Mouse (Mus musculus): Measurements from ENCODE around the gene Ufc1. TPM values are rescaled to one million over a fixed set of nuclear protein-coding genes. Genes with fewer than 3 reads are reported as not detected.
"Not testable (repeated sequence)": the region's sequence is repeated elsewhere in the genome, so short reads cannot be mapped to it uniquely, and the experiment has no call there.

Ufc1 gene
- polyA plus RNA-seq, 1 experiment, result 97.6 TPM

DNA sequence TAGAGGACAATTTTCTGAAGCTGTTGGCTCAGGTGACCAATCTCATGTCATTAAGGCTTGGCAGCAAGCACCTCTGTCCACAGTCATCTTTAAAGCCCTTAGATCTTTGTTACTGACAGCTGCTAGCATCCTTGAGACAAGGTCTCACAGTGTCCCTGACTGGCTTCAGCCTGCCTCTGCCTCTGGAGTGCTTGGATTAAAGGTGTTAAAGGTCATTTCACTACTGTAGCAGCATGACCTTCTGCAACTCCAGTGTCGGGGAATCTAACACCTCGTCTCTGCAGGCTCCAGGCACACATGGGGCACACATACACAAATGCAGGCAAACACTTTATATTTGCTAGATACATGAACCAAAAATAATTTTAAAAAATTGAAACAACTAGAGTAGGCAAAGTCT is 30.7 kb upstream of the Ufc1 start:
- H3K9me3 ChIP-seq, result no peaks in the 10 kb centered on the region
- H3K4me1 ChIP-seq, result peaks cover 43% of the 10 kb centered on the region
- H3K27me3 ChIP-seq (replicated peaks), result no peaks in the 10 kb centered on the region
- peak overlapping the region; percentile 33 for H3K4me3 ChIP-seq (replicated peaks)
- peaks cover 36% of the 10 kb centered on the region for H3K36me3 ChIP-seq (replicated peaks; ENCODE audit: low read length)
- TF ChIP-seq GATA1 (IDR thresholded peaks at IDR 0.05; ENCODE audit: borderline replicate concordance, low read length) (no peak), FLI1 (IDR thresholded peaks at IDR 0.05; ENCODE audit: low read length) (no peak)

DNA sequence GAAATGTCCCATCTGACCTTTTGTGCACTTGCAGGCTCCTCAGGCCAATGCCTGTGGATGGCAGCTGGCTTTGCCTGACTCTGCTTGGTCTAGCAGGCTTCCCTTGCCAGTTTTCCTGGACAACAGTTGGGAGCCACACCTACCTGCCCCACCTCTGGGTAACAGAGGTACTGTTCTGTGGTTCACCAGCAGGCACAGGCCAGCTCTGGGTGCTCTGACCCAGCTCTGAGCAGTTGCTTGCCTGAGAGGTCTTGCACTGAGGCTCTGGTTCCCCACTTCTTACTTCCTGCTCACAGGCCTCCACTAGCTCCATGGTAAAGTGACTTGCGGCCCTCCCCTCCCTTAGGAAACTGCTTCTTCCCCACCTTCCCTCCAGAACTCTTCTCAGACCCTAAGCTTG is 27.2 kb upstream of the Ufc1 start:
- H3K27me3 ChIP-seq (replicated peaks), result no peaks in the 10 kb centered on the region
- H3K4me3 ChIP-seq (replicated peaks), result no peak overlapping the region
- TF ChIP-seq FLI1 (IDR thresholded peaks at IDR 0.05; ENCODE audit: low read length) (no peak), GATA1 (IDR thresholded peaks at IDR 0.05; ENCODE audit: borderline replicate concordance, low read length) (no peak)
- peaks cover 36% of the 10 kb centered on the region for H3K36me3 ChIP-seq (replicated peaks; ENCODE audit: low read length)
- peaks cover 31% of the 10 kb centered on the region for H3K4me1 ChIP-seq
- no peaks in the 10 kb centered on the region for H3K9me3 ChIP-seq

DNA sequence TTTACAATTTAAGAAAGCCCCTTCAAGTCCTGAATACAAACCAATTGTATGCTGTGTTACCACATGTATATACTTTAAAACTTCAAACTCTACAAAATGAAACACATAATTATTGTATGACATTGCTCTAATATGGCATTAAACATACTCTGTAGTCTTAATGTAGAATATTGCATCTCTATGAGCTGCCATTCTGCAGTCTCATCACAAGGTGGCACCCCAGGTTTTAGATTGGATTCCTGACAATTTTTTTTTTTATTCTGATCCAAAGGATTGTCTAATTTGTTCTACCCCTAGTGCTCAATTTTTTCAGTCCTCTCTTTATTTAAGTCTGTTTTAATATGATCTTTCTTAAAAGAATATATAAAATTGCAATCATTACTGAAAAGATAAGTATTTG is 26.6 kb upstream of the Ufc1 start:
- Histone ChIP-seq H3K9me3 (no peaks in the 10 kb centered on the region), H3K36me3 (replicated peaks; ENCODE audit: low read length) (peaks cover 34% of the 10 kb centered on the region), H3K4me3 (replicated peaks) (no peak overlapping the region), H3K4me1 (peaks cover 29% of the 10 kb centered on the region), H3K27me3 (replicated peaks) (no peaks in the 10 kb centered on the region)
- TF ChIP-seq GATA1 (IDR thresholded peaks at IDR 0.05; ENCODE audit: borderline replicate concordance, low read length), result no peak
- no peak for TF ChIP-seq FLI1 (IDR thresholded peaks at IDR 0.05; ENCODE audit: low read length)

DNA sequence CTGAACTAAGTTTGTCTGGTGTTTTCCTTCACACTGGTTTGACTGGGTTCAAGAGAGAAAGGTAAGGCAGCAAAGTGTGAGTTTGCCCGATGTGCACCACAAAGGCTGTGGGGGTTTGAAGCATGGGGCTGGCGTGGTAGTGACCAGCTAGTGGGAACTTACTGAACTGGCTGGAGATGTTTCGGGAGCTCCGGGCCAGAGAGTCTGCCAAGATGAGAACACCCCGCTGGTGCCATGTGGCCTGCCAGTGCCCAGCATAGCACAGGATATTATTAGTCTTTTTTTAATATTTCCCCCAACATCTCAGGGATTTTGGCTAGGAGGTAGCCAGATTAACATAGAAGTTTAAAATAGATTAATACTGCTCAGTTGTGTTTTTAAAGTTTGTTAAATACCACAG is 25.3 kb upstream of the Ufc1 start:
- Histone ChIP-seq H3K36me3 (replicated peaks; ENCODE audit: low read length) (peaks cover 22% of the 10 kb centered on the region), H3K27me3 (replicated peaks) (no peaks in the 10 kb centered on the region), H3K4me3 (replicated peaks) (no peak overlapping the region), H3K4me1 (peaks cover 18% of the 10 kb centered on the region), H3K9me3 (0 out of 2 replicates have a peak, but pooled peaks cover 3% of the 10 kb centered on the region)
- TF ChIP-seq GATA1 (IDR thresholded peaks at IDR 0.05; ENCODE audit: borderline replicate concordance, low read length) (no peak), FLI1 (IDR thresholded peaks at IDR 0.05; ENCODE audit: low read length) (no peak)

DNA sequence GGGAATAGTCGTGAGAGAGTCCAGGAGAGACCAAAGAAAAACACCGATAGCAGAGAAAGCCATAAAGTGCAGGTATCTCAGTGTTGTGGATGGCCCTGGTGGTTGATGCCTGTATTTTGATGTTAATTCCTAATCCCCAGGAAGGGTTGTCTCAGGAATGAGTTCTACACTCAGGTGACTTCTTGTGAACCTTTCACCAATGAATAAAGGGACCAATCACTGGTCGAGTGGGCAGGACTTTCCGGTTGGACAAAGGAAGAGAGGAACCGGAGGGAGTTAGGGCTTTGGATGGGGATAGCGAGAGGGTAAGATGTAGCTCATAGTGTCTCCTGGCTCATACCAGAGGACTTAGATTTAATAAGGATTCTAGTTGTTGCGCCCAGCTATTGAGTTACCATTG is 24.9 kb upstream of the Ufc1 start:
- H3K36me3 ChIP-seq (replicated peaks; ENCODE audit: low read length), result peaks cover 18% of the 10 kb centered on the region
- TF ChIP-seq FLI1 (IDR thresholded peaks at IDR 0.05; ENCODE audit: low read length) (no peak), GATA1 (IDR thresholded peaks at IDR 0.05; ENCODE audit: borderline replicate concordance, low read length) (no peak)

DNA sequence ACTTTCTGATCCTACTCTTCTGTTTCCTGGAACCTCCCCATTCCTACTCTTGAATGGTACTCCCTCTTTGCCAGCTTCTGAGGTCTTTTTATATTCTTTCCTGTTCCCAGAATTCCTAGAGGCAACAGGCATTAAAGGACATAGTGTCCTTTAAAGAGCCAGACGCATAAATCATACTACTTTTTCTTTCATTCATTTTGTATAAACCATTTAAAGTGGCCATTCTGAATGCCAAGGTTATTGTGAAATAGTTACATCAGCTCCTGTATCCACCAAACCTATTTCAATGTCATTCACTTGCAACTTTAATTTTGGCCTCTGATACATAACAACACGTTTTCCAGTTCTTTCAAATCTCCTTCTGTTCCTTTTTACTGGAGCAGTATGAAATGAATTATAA is 14.5 kb upstream of the Ufc1 start:
- Histone ChIP-seq H3K36me3 (replicated peaks; ENCODE audit: low read length) (no peaks in the 10 kb centered on the region), H3K9me3 (0 out of 2 replicates have a peak, but pooled peaks cover 3% of the 10 kb centered on the region), H3K4me3 (replicated peaks) (no peak overlapping the region), H3K4me1 (peaks cover 10% of the 10 kb centered on the region), H3K27me3 (replicated peaks) (no peaks in the 10 kb centered on the region)
- no peak for TF ChIP-seq FLI1 (IDR thresholded peaks at IDR 0.05; ENCODE audit: low read length)
- TF ChIP-seq GATA1 (IDR thresholded peaks at IDR 0.05; ENCODE audit: borderline replicate concordance, low read length), result no peak

More for the DNA sequence above, 24.9 kb upstream of the Ufc1 start:
- no peak overlapping the region for H3K4me3 ChIP-seq (replicated peaks)
- H3K4me1 ChIP-seq, result peaks cover 18% of the 10 kb centered on the region
- no peaks in the 10 kb centered on the region for H3K27me3 ChIP-seq (replicated peaks)
- 0 out of 2 replicates have a peak, but pooled peaks cover 3% of the 10 kb centered on the region for H3K9me3 ChIP-seq

DNA sequence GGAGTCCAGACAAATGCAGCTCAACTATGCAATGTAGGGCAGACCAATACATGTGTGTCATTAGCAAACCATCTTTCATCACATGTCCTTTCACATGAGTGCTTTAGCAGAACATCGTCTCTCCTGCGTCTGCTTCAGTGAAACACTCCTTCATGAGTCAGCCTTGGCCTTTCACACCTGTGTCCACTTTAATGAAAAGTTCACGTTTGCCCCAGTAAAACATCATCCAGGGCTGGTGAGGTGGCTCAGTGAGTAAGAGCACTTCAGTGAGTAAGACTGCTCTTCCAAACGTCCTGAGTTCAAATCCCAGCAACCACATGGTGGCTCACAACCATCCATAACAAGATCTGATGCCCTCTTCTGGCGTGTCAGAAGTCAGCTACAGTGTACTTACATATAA is 11.3 kb upstream of the Ufc1 start:
- not testable (repeated sequence) for H3K4me3 ChIP-seq (replicated peaks); H3K4me1 ChIP-seq; H3K27me3 ChIP-seq (replicated peaks); H3K9me3 ChIP-seq; H3K36me3 ChIP-seq (replicated peaks; ENCODE audit: low read length)

DNA sequence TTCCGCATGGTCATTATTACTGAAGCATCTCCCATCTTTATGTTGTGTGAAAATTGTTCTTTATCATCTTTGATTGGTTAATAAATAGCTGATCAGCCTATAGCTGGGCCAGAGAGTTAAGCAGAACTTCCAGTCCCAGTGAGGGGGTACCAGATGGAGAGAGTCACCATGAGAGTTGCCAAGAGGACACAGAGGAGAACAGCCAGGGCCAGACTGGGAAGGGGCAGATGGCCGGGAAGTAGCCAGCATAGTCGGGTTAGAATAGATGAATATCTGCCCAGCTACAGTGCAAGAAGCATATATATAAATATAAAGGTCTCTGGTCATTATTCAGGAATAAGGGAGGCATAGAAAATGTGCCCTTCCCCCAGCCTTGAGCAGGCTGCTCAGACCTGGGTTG is 3.4 kb upstream of the Ufc1 start:
- Histone ChIP-seq H3K27me3 (replicated peaks) (peaks cover 8% of the 10 kb centered on the region), H3K9me3 (no peaks in the 10 kb centered on the region; the same call in 1 of the 2 replicates), H3K4me1 (peaks cover 8% of the 10 kb centered on the region; the same call in 1 of the 2 replicates), H3K36me3 (replicated peaks; ENCODE audit: low read length) (no peaks in the 10 kb centered on the region), H3K4me3 (replicated peaks) (no peak overlapping the region)
- no peak for TF ChIP-seq FLI1 (IDR thresholded peaks at IDR 0.05; ENCODE audit: low read length)

DNA sequence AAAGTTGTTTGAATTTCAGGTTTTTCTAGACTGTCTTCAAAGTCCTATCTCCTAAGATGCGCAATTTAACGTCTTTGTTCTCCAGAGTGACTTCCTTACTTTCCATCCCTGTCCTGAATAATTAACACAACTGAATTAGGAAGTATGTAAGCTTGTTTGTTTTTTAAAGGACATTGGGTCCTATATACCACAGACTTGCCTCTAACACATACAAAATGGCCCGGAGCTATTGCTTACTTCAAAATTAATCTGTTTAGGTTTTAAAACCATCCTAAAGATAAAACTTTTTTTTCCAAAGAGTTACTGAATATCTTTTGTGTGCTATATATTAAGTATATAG is 209 bp upstream of the Ufc1 start:
- Histone ChIP-seq H3K27me3 (replicated peaks) (peaks cover 8% of the 10 kb centered on the region), H3K4me3 (replicated peaks) (peak overlapping the region; percentile 97), H3K36me3 (replicated peaks; ENCODE audit: low read length) (peaks cover 11% of the 10 kb centered on the region), H3K4me1 (peaks cover 17% of the 10 kb centered on the region; the same call in 1 of the 2 replicates), H3K9me3 (no peaks in the 10 kb centered on the region; the same call in 1 of the 2 replicates)
- TF ChIP-seq GATA1 (IDR thresholded peaks at IDR 0.05; ENCODE audit: borderline replicate concordance, low read length) (no peak), FLI1 (IDR thresholded peaks at IDR 0.05; ENCODE audit: low read length) (no peak)

DNA sequence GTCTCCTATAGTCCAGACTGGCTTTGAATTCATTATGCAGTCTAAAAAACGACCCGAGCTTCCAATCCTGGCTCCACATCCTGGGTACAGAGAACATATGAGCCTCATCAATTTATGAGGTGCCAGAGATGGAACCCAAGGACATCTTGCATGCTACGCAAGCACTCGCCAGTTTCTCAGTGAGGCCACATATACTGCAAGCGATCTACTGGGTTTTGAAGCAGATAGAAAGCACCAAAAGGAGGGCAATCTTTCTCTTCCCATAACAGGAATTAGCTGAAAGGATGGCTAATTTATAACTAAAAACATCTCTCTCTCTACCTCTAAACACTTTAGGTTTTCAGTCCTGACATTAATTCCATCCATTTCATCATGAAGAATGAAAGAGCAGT is 922 bp downstream of the Ufc1 start:
- Histone ChIP-seq H3K4me3 (replicated peaks) (peak overlapping the region; percentile 97), H3K36me3 (replicated peaks; ENCODE audit: low read length) (peaks cover 23% of the 10 kb centered on the region), H3K4me1 (peaks cover 17% of the 10 kb centered on the region; the same call in 1 of the 2 replicates), H3K9me3 (no peaks in the 10 kb centered on the region; the same call in 1 of the 2 replicates), H3K27me3 (replicated peaks) (peaks cover 8% of the 10 kb centered on the region)
- TF ChIP-seq GATA1 (IDR thresholded peaks at IDR 0.05; ENCODE audit: borderline replicate concordance, low read length) (no peak), FLI1 (IDR thresholded peaks at IDR 0.05; ENCODE audit: low read length) (no peak)

DNA sequence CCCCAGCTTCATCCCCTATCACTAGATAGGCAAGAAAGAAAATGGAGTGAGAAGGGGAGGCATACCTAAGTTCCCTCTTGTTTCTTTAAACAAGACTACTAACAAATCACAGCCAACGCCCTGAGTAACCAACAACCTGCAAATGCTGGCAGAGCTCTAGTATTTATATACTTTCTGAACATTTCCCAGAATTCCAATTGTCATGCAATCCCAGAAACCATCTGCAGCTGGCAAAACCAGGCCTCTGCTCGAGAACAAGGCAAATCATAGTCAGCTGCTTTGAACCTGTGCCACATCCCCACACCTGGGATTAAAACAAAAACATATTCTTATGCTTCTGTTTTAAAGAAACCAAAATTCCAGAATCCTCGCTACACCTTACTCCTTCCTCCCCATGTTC is 1.5 kb downstream of the Ufc1 start:
- Histone ChIP-seq H3K36me3 (replicated peaks; ENCODE audit: low read length) (peaks cover 28% of the 10 kb centered on the region), H3K9me3 (no peaks in the 10 kb centered on the region; the same call in 1 of the 2 replicates), H3K4me3 (replicated peaks) (peak overlapping the region; percentile 97), H3K27me3 (replicated peaks) (peaks cover 8% of the 10 kb centered on the region), H3K4me1 (peaks cover 23% of the 10 kb centered on the region; the same call in 1 of the 2 replicates)
- no peak for TF ChIP-seq GATA1 (IDR thresholded peaks at IDR 0.05; ENCODE audit: borderline replicate concordance, low read length)
- TF ChIP-seq FLI1 (IDR thresholded peaks at IDR 0.05; ENCODE audit: low read length), result no peak

Measured in megakaryocyte, embryonic 14.5 days (primary cell).